Mouse (Mus musculus) stomach, embryonic 14.5 days (tissue): Measurements from ENCODE around the gene Rngtt. TPM values are rescaled to one million over a fixed set of nuclear protein-coding genes. Genes with fewer than 3 reads are reported as not detected.

Source experiments
- ATAC-seq: fragments of 200-750 bp; cut with Nextera tagmentation; 2 replicates; pipeline ENCODE4 v1.8.0; 2017; ENCODE audit warnings: low read depth, moderate TSS enrichment; ENCODE audit not compliant: insufficient number of reproducible peaks, insufficient read depth, low FRiP score
- H3K27ac ChIP-seq: fragments of 300-500 bp; sonication (generic); 2 replicates; pipeline ENCODE4 v1.5.1; 2014; ENCODE audit warnings: mild to moderate bottlenecking, low read length, moderate library complexity, mixed read lengths
- H3K27me3 ChIP-seq: fragments of 300-500 bp; sonication (generic); 2 replicates; pipeline ENCODE4 v1.6.1; 2014; ENCODE audit warnings: low read length, control low read depth, mixed read lengths; ENCODE audit not compliant: control insufficient read depth, insufficient read depth
- H3K36me3 ChIP-seq: fragments of 300-500 bp; sonication (generic); 2 replicates; pipeline ENCODE4 v1.6.1; 2014; ENCODE audit warnings: mild to moderate bottlenecking, control low read depth, low read length, moderate library complexity, mixed read lengths; ENCODE audit not compliant: control insufficient read depth, insufficient read depth
- H3K4me1 ChIP-seq: fragments of 300-500 bp; sonication (generic); 2 replicates; pipeline ENCODE4 v1.6.1; 2014; ENCODE audit warnings: low read length, control low read depth, mixed read lengths; ENCODE audit not compliant: control insufficient read depth, insufficient read depth
- H3K4me2 ChIP-seq: fragments of 300-500 bp; sonication (generic); replicated peaks from 2 replicates; pipeline ENCODE4 v1.6.1; 2014; ENCODE audit warnings: low read depth, low read length, control low read depth
- H3K4me3 ChIP-seq: fragments of 300-500 bp; sonication (generic); 2 replicates; pipeline ENCODE4 v1.5.1; 2014; ENCODE audit warnings: low read depth, low read length, control low read depth
- H3K9ac ChIP-seq: fragments of 300-500 bp; sonication (generic); replicated peaks from 2 replicates; pipeline ENCODE4 v1.6.1; 2014; ENCODE audit warnings: low read depth, mild to moderate bottlenecking, control low read depth, low read length, moderate library complexity, mixed read lengths
- H3K9me3 ChIP-seq: fragments of 300-500 bp; sonication (generic); 2 replicates; pipeline ENCODE4 v1.6.1; 2016; ENCODE audit warnings: low read depth, low read length, control low read depth; ENCODE audit not compliant: control insufficient read depth
- WGBS: fragments of 180-500 bp; shearing (Covaris S2); extraction: QIAGEN DNeasy Blood & Tissue Kit; methylation state at CpG from one replicate; pipeline ENCODE4 v1.1.7; 2014; 5-methylcytosine and 5-hydroxymethylcytosine counted together
- polyA plus RNA-seq: library from polyadenylated mRNA; unstranded; fragments of >200 nt; fragmentation: Nextera tagmentation; extraction: Ambion mirVana; gene quantifications from 2 replicates; pipeline ENCODE4 v1.2.1, GENCODE M21; 2014

Gene Rngtt
- 27.4 and 28.0 TPM in 2 replicates for polyA plus RNA-seq

DNA sequence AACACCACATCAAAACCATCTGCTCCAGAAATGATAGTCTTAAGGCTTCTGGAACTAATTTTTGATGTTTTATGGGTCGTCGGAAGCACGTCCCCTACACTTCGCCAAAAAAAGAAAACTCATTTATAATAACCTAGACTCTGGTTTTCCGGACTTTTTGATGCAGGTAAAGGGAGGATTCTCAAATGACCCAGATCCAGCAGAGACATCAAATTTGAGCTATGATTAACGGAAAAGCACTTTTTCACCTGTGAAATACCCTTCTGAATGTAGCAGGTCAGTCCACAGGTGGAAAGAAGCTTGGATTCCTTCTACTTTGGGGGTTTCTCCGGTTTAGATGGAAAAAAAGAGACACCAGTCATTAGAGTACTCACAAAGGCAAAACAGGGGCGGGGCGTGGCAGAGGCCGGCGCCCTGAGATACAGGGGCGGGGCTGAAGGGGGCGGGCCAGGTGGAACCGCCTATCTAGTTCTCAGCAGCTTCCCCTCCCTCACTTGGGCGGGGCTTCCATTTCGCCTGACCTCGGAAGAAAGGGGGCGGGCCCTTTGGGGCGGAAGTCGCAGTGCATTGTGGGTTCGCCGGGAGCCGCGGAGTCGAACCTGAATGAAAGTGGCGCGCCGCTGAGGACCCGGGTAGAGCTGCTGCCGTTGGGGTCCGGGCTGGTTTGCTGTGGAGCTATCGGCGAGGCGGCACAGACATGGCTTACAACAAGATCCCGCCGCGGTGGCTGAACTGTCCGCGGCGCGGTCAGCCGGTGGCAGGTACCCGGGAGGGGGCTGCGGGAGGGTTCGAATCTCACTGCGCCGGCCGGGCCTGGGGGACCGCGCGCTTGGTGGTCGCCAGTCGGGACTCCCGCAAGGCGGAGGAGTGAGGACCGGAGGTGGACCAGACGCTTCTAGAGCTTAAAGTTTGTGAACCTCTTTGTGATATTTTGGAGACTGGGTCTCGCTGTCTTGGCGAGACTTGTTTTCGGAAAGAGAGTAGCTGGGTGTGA, at the start of gene Rngtt:
TSS of gene Rngtt (plus strand) at position 548 of the 994 bp plus-strand sequence.
- Histone ChIP-seq H3K4me3 (peak within 1 kb of the TSS; percentile 73), H3K4me2 (peak within 1 kb of the TSS; percentile 82), H3K27ac (no peak within 1 kb of the TSS; the same call in 1 of the 2 replicates), H3K4me1 (peaks cover 4% of the 10 kb centered on the region; the same call in 1 of the 2 replicates), H3K9me3 (no peaks in the 10 kb centered on the region), H3K9ac (peak within 1 kb of the TSS; percentile 83), H3K27me3 (no peaks in the 10 kb centered on the region), H3K36me3 (no peaks in the 10 kb centered on the region)
- WGBS = 3% methylated on average over 58 of the region's 60 CpGs
- ATAC-seq = peak; percentile 95

DNA sequence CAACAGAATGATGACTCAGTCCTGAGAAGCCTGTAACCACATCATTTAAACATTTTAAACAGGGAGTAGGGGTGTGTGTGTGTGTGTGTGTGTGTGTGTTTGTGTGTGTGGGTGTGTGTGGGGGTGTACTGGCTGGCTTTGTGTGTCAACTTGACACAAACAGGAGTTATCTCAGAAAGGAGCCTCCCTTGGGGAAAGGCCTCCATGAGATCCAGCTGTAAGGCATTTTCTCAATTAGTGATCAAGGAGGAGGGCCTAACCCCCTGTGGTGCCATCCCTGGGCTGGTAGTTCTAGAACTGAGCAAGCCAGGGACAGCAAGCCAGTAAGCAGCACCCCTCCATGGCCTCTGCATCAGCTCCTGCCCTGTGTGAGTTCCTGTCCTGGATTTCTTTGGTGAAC, 49.8 kb upstream of the Rngtt start:
- Histone ChIP-seq H3K36me3 (no peaks in the 10 kb centered on the region), H3K27me3 (no peaks in the 10 kb centered on the region), H3K4me3 (no peak overlapping the region), H3K9ac (no peak overlapping the region), H3K4me2 (no peak overlapping the region), H3K4me1 (no peaks in the 10 kb centered on the region), H3K27ac (no peak overlapping the region), H3K9me3 (no peaks in the 10 kb centered on the region)
- ATAC-seq = no peak

- Histone ChIP-seq H3K4me3 (no peak overlapping the region), H3K9ac (no peak overlapping the region), H3K36me3 (no peaks in the 10 kb centered on the region), H3K4me1 (no peaks in the 10 kb centered on the region), H3K4me2 (no peak overlapping the region), H3K27ac (0 out of 2 replicates have a peak overlapping the region, but pooled peaks have one; percentile 6), H3K9me3 (no peaks in the 10 kb centered on the region), H3K27me3 (no peaks in the 10 kb centered on the region)
- 49% methylated on average over 7 of the region's 7 CpGs for WGBS
- peak; percentile 61 for ATAC-seq
Measured at GRCm38 (mm10) chr4:33261311-33261753, 48.8 kb upstream of the Rngtt start.

DNA sequence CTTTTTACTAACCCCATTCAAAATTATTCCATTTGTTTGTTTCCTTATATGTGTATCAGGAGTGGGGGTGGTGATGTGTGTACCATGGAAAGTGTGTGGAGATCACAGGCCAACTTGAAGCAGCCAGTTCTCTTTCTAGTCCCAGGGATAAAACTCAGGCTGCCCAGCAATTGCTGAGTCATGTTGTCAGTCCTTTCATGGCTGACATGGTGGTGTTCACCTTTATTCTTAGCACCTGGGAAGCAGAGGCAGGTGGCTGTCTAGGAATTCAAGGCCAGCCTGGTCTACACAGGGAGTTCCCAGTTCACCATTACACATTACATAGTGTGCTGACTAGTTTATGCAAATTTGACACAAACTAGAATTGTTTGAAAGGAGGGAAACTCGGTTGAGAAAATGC, 47.2 kb upstream of the Rngtt start:
- Histone ChIP-seq H3K4me2 (no peak overlapping the region), H3K9ac (no peak overlapping the region), H3K36me3 (no peaks in the 10 kb centered on the region), H3K27me3 (no peaks in the 10 kb centered on the region), H3K9me3 (no peaks in the 10 kb centered on the region), H3K27ac (no peak overlapping the region), H3K4me3 (no peak overlapping the region), H3K4me1 (no peaks in the 10 kb centered on the region)
- ATAC-seq = no peak
- WGBS = 86% methylated on average over 1 of the region's 1 CpGs

DNA sequence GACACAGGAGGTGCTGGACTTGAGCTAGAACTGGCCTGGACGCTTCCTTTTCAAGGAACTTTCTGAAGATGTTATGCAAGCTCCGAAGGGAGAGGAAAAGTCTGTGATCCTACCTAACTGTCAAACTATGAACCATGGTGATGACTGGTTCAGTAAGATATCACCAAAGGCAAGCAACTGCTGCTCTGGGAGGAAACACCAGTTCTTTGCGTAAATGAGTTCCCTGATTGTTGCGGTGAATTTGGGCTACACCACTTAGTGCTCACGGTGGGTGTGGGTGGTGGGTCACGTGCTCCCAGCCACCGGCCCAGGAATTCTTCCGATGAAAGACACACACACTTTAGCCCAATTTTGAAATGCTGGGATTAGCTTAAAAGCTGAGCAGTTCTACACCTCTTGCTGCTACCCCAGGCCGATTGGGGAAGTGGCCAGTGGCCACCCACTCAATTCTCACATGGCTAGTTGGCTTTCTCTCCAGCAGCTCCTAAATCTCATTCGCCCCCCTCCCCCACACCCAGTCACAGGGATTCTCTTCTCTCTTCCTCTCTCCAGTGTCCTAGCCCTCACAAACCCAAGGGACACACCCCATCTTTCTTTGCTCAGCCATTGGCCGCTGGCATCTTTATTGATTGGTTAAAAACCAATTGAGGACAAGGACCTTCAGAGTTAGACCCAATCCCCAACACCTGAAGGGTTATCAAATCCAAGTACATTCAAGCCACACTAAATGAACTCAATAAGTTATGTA, 45.0 kb upstream of the Rngtt start:
- H3K9me3 ChIP-seq = no peaks in the 10 kb centered on the region
- no peak for ATAC-seq
- no peaks in the 10 kb centered on the region for H3K36me3 ChIP-seq
- no peak overlapping the region for H3K9ac ChIP-seq
- H3K4me3 ChIP-seq = no peak overlapping the region
- no peaks in the 10 kb centered on the region for H3K27me3 ChIP-seq
- H3K4me1 ChIP-seq = no peaks in the 10 kb centered on the region
- no peak overlapping the region for H3K4me2 ChIP-seq
- WGBS = 81% methylated on average over 11 of the region's 11 CpGs
- no peak overlapping the region for H3K27ac ChIP-seq

DNA sequence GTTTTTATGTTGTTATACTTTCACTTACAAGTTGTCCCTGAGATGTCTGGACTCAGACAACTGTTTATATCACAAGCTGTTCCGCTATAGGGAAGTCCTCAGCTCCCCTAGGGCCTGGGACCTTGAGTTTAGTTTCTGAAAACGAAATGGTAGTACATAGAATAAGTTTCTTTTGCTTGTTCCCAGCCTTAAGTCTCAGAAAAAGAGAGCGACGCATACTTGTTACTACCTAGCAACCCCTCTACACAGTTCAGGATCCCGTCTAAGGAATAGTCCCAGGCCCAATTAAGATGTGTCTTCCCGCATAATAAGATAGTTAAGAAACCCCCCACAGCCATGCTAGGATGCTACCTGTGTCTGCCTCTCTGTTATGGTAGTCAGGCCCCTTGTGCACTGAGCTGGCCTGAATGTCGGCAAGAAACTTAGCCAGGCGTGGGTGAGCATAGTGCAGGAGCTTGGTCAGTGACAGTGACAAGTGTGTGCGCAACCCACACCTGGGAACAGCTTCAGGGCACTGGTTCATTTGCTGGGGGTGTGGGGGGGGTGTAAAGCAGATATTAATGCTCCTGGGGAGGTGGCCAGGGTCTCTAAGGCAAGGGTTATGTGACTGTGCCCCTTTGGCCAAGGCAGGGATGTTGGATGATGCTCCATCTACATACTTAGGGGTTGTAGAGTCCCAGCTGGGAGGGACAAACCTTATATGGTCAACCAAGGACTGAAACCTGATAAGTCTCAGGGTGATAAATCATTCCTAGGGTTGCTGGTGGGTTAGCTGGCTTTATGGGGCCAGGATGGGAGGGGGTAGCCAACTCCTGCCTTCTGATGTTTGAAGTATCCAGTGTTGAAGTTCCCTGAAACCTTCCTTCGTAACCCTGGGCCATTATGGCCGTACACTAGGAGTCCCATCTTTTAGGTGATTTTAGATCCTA, 39.5 kb upstream of the Rngtt start:
- Histone ChIP-seq H3K9ac (no peak overlapping the region), H3K36me3 (no peaks in the 10 kb centered on the region), H3K27ac (no peak overlapping the region), H3K4me3 (no peak overlapping the region), H3K27me3 (no peaks in the 10 kb centered on the region), H3K4me1 (no peaks in the 10 kb centered on the region), H3K9me3 (no peaks in the 10 kb centered on the region), H3K4me2 (no peak overlapping the region)
- 77% methylated on average over 11 of the region's 11 CpGs for WGBS
- ATAC-seq = no peak

DNA sequence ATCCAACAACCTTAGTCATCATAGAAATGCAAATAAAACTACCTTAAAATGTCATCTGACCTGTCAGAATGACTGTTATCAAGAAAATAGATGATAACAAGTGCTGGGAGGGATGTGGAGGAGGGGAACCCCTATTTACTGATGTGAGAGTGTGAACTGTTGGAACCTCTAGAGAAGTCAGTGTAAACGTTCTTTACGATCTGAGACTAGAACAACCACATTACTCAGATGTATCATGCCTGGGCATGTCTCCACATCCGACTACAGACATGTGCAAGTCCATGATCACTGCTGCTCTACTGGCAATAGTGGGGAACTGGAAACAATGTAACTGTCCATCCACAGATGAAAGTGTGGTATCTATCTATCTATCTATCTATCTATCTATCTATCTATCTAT, 36.7 kb upstream of the Rngtt start:
- Histone ChIP-seq H3K27ac (no peak overlapping the region), H3K4me3 (no peak overlapping the region), H3K27me3 (no peaks in the 10 kb centered on the region), H3K9me3 (no peaks in the 10 kb centered on the region), H3K36me3 (no peaks in the 10 kb centered on the region), H3K4me1 (no peaks in the 10 kb centered on the region), H3K4me2 (no peak overlapping the region), H3K9ac (no peak overlapping the region)
- ATAC-seq = no peak
- 47% methylated on average over 3 of the region's 3 CpGs for WGBS
